Comparison of ENCODE assay signal across 15 mouse cellular contexts in the genomic region with DNA sequence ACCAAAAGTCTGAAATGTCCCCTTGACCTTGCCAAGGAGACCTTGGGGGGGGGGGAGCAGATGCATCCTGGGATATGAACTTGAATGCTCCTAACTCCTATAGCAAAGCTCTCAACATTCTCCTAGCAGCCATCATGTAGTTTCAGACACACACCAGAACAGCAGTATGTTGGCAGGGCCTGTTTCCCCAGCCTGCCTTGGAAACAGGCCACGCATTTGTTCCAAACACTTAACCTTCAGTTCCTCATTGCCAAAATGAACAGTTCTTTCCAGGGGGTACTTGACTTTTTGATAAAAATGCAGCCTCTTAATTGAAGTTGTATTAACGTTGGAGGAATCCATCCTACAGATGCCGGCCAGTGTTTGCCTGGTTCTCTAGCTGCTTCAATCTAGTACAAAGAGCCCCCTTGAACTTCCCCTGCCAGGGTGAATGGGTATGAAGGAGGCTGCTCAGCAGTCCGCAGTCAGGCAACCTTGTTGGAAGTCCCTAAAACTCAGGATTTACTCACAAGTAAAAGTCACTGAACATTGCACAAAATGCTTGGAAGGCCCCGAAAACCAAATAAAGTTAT. TPM values are rescaled to one million over a fixed set of nuclear protein-coding genes. Genes with fewer than 3 reads are reported as not detected.
DNase-seq lines count a peak whose midpoint lies in the region; ATAC-seq and TF ChIP-seq lines count a peak whose summit lies in the region.
"Had no signal": no experiment of that assay in that cellular context is flagged by ENCODE, and none has a peak within 500 bp of the region (broad histone marks: within the 10 kb centered on the region; RNA-seq: fewer than 3 reads in every experiment).

No protein-coding gene starts in this region.

- no peaks in the 10 kb centered on the region for H3K27me3 ChIP-seq in liver, embryonic 12.5 days (replicated peaks)
- H3K27me3 ChIP-seq: CH12.LX; embryonic facial prominence, embryonic 12.5 days; liver, embryonic 15.5 days had no signal

- no peaks in the 10 kb centered on the region for H3K4me1 ChIP-seq in liver, embryonic 12.5 days
- H3K4me1 ChIP-seq: embryonic facial prominence, embryonic 12.5 days; liver, embryonic 15.5 days had no signal

- intact Hi-C loops in gastrocnemius, postnatal 14 days (cut with DNase I; ENCODE audit: low total_unique reads), result no loop called here
- intact Hi-C loops in left cerebral cortex, postnatal 4 days (cut with DNase I), result no loop called here
- intact Hi-C loops in left cerebral cortex, adult 2 months (cut with DNase I), result no loop called here
- intact Hi-C loops in heart, postnatal 10 days (cut with DNase I), result no loop called here

- WGBS in liver, embryonic 12.5 days (ENCODE audit: insufficient replicate concordance), result 64% methylated on average over 5 of the region's 5 CpGs

- DNase-seq in gastrocnemius, postnatal 14 days, result peak; percentile 12
- DNase-seq in gastrocnemius, postnatal 25 days, result no peak
- DNase-seq in left cerebral cortex, postnatal 4 days, result peak; percentile 56
- DNase-seq in left cerebral cortex, adult 2 months (ENCODE audit: extremely low spot score in 1 of 2, low spot score in 2 of 2), result no peak
- peak; percentile 68 to 73 for DNase-seq in heart, postnatal 10 days
- peak; percentile 42 for DNase-seq in lung, postnatal 25 days (ENCODE audit: low spot score)
- no peak for DNase-seq in thymus, postnatal 36 days
- DNase-seq: cerebellum, adult 11-12 months had no signal

- ATAC-seq in liver, embryonic 12.5 days, result no peak
- ATAC-seq: hindbrain, embryonic 16.5 days; midbrain, embryonic 16.5 days had no signal

- no peak overlapping the region for H3K4me2 ChIP-seq in liver, embryonic 12.5 days
- H3K4me2 ChIP-seq: embryonic facial prominence, embryonic 12.5 days; liver, embryonic 15.5 days had no signal

- no peak overlapping the region for H3K9ac ChIP-seq in liver, embryonic 12.5 days
- H3K9ac ChIP-seq: embryonic facial prominence, embryonic 12.5 days; liver, embryonic 15.5 days had no signal

- H3K4me3 ChIP-seq in left cerebral cortex, adult 2 months, result no peak overlapping the region
- H3K4me3 ChIP-seq in liver, embryonic 12.5 days, result no peak overlapping the region
- H3K4me3 ChIP-seq: embryonic facial prominence, embryonic 12.5 days; liver, embryonic 15.5 days had no signal

- no peak overlapping the region for H3K27ac ChIP-seq in left cerebral cortex, adult 2 months
- no peak overlapping the region for H3K27ac ChIP-seq in liver, embryonic 12.5 days
- H3K27ac ChIP-seq: embryonic facial prominence, embryonic 12.5 days; liver, embryonic 15.5 days had no signal

- no peaks in the 10 kb centered on the region for H3K36me3 ChIP-seq in liver, embryonic 12.5 days
- H3K36me3 ChIP-seq: embryonic facial prominence, embryonic 12.5 days; liver, embryonic 15.5 days had no signal

- no peaks in the 10 kb centered on the region for H3K9me3 ChIP-seq in liver, embryonic 12.5 days (replicated peaks)
- H3K9me3 ChIP-seq: embryonic facial prominence, embryonic 12.5 days; liver, embryonic 15.5 days had no signal

- TF ChIP-seq CTCF in left cerebral cortex, adult 2 months (IDR thresholded peaks at IDR 0.05), result no peak

RNA-seq across cellular contexts. Expression of gene Stmnd1, which starts 41.9 kb away (rescaled TPM):
- total RNA-seq in gastrocnemius, postnatal 14 days (2021), result under 1 TPM; 0.70 to 0.71 TPM
- under 1 TPM; 0.32 to 0.46 TPM for total RNA-seq in gastrocnemius, postnatal 25 days (2021)
- under 1 TPM in 1 of 2 experiments, not detected in 1; 0.26 TPM for total RNA-seq in left cerebral cortex, postnatal 4 days (2021)
- total RNA-seq in left cerebral cortex, adult 2 months (2021), result not detected
- total RNA-seq in heart, postnatal 10 days (2021), result under 1 TPM; 0.50 TPM
- not detected in 2 replicates for polyA plus RNA-seq in liver, embryonic 12.5 days (2016; fragmentation: Nextera tagmentation; extraction: Ambion mirVana)
- total RNA-seq: CH12.LX; left cerebral cortex, adult 8-10 months had no signal
- polyA plus RNA-seq: liver, embryonic 15.5 days; midbrain, embryonic 16.5 days had no signal

Comparison
In these comparisons a context has a peak if more than half of its experiments do, and no peak if none do; other contexts are left out.
1. DNase-seq: peak in gastrocnemius, postnatal 14 days (single experiment), left cerebral cortex, postnatal 4 days (single experiment), heart, postnatal 10 days (2 of 2) and lung, postnatal 25 days (single experiment); none in gastrocnemius, postnatal 25 days (single experiment), left cerebral cortex, adult 2 months (0 of 2) and thymus, postnatal 36 days (0 of 2).